Mouse (Mus musculus) CH12F3 (cell line): ENCODE data around the gene Zmat1.
"Not testable (repeated sequence)": the region's sequence is repeated elsewhere in the genome, so short reads cannot be mapped to it uniquely, and the experiment has no call there.

Source experiments
- in situ Hi-C: fragments of 300-500 bp; cut with MboI; formaldehyde crosslinking; loops from 2 replicates; pipeline ENCODE4 v1.14.3; 2020; ENCODE audit warnings: low sequenced_read_pairs

The Zmat1 gene

GRCm38 (mm10) chrX:135008720-135009470 is at the start of gene Zmat1:
Gene Zmat1 (minus strand): TSS chrX:135009209.
- in situ Hi-C loops: no loop called here

GRCm38 (mm10) chrX:135053939-135054338 is 44.9 kb upstream of the Zmat1 start:
- in situ Hi-C loops: not testable (repeated sequence)

GRCm38 (mm10) chrX:135035962-135036375 is 27.0 kb upstream of the Zmat1 start:
- in situ Hi-C loops: no loop called here

GRCm38 (mm10) chrX:135025135-135025534 is 16.1 kb upstream of the Zmat1 start:
- in situ Hi-C loops: no loop called here

- in situ Hi-C loops: no loop called here
These were observed 2.4 kb upstream of the Zmat1 start for GRCm38 (mm10) chrX:135011381-135011780.

- in situ Hi-C loops: no loop called here
These were observed 434 bp upstream of the Zmat1 start for GRCm38 (mm10) chrX:135009471-135009815.

GRCm38 (mm10) chrX:135008021-135008420 is 988 bp downstream of the Zmat1 start:
- in situ Hi-C loops: no loop called here

- in situ Hi-C loops: no loop called here
These were observed 44.5 kb downstream of the Zmat1 start, which contains the start of gene Nxf2 for GRCm38 (mm10) chrX:134964546-134964945. Gene Nxf2 (minus strand): TSS chrX:134964754.

- in situ Hi-C loops: no loop called here
These were observed 45.5 kb downstream of the Zmat1 start for GRCm38 (mm10) chrX:134963305-134964094.

GRCm38 (mm10) chrX:134930361-134930760 is 78.6 kb downstream of the Zmat1 start:
- in situ Hi-C loops: no loop called here

- in situ Hi-C loops: no loop called here
These were observed 79.1 kb downstream of the Zmat1 start for GRCm38 (mm10) chrX:134929927-134930326.

- in situ Hi-C loops: no loop called here
These were observed 84.0 kb downstream of the Zmat1 start for GRCm38 (mm10) chrX:134925058-134925457.

- in situ Hi-C loops: no loop called here
These were observed 85.2 kb downstream of the Zmat1 start for GRCm38 (mm10) chrX:134923675-134924424.
